Mouse (Mus musculus): ENCODE data around the gene B4galnt3.
"Not testable (repeated sequence)": the region's sequence is repeated elsewhere in the genome, so short reads cannot be mapped to it uniquely, and the experiment has no call there.

Gene B4galnt3

DNA sequence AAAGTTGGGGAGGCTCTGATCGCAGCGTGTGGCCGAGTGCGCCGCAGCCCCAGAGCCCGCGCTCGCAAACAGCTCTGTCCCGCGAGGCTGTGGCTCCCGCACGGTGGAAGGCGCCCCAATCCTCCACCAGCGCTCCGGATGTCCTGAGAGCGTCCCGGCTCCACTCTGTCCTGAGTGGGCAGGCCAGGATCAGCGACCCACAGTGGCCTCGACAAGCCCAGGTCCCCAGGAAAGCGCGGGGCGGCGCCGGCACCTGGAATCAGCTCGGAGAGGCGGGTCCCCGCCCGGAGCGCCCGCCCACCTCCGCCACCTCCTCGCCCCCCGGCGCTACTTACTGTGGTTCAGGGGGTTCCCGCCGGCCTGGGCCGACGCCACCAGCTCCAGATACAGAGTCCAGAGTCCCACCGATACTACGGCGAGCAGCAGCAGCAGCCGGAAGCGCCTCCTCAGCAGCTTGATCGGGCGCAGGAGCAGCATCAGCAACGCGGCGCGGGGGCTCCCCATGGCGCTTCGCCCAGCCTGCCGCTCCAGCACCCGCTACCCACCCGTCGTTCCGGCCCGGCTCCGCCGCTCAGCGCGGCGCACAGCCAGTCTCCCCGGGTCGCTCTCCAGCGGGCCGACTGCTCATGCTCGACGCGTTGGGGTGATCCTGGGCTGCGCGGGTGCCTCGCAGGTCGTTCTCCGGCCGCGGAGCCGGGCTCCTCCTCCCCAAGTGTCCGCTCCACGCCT lies at the start of gene B4galnt3, which contains the start of gene D330020A13Rik:
TSS of gene B4galnt3 (minus strand) at position 504 of the 729 bp plus-strand sequence.
TSS of gene D330020A13Rik (plus strand) at position 309 of the 729 bp plus-strand sequence.
- DNase-seq (ENCODE audit: low read depth, low spot score): no peak

DNA sequence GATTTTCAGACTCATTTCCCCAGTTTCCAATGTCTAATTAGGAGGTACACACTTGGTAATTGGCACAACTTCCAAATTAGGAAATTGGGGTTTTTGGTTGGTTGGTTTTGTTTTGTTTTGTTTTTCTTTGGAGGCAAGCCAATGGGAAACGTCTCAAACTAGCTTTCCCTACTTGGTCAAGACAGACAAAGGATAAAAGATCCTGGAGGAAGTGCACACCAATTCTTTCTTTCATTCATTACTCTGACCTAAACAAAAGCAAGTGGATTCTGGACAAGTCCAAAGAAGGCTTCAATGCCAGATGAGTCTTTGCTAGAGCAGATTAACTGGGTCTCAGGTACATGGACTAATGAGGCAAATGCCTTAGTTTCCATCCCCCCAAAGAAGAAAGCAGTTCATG lies 49.6 kb upstream of the B4galnt3 start:
- no peak for DNase-seq (ENCODE audit: low read depth, low spot score)

DNA sequence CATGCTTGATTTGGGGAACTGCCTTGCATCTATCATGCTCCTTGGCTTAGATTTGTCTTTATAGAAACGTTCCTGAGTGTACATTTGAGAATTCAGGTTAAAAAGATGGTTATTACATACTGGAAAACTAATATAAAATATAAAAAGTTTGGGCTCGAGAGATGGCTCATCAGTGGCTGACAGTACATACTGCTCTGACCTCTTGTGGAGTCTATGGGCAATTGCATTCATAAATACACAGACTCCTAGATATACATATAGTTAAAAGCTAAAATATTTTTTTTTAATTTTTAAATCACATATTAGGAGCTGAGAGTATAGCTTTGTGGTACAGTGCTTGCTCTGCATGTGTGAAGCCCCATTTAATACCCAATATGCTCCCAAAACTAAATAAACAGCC lies 38.0 kb upstream of the B4galnt3 start:
- DNase-seq (ENCODE audit: low read depth, low spot score): no peak

DNA sequence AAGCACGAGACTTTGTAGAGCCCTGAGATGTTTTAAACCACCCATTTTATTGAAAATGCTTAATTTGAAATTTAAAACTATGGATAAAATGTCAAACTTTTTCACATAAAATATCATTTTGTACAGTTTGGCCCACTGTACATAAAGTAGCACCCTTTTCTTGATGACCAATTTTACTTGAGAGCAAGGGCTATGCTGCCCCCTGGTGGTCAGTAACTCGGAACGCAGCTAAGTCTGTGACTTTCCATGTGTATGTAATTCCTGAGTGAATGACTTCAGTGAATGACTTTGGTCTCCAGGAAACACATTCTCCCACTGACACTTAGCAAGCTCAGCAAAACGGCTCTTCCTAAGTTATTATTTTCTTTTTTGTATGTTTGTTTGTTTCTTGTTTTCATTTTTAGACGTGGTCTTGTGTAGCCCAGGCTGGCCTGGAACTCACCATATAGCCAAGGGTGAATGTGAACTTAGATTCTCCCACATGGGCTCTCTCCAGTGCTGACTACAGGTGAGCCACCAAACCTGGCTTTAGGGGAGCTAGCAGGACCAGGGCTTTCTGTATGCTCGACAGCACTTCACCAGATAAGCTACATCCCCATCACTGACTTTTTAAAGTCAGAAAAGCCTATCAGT lies 30.1 kb upstream of the B4galnt3 start:
- peak; percentile 92 for DNase-seq (ENCODE audit: low read depth, low spot score)

GRCm38 (mm10) chr6:120320369-120320768 lies 26.0 kb upstream of the B4galnt3 start:
- peak; percentile 52 for DNase-seq (ENCODE audit: low read depth, low spot score)

- DNase-seq (ENCODE audit: low read depth, low spot score): no peak
Observed at GRCm38 (mm10) chr6:120319129-120319528, 24.8 kb upstream of the B4galnt3 start.

GRCm38 (mm10) chr6:120318303-120318940 lies 24.1 kb upstream of the B4galnt3 start:
- no peak for DNase-seq (ENCODE audit: low read depth, low spot score)

- no peak for DNase-seq (ENCODE audit: low read depth, low spot score)
Observed at GRCm38 (mm10) chr6:120312443-120312842, 18.1 kb upstream of the B4galnt3 start.

GRCm38 (mm10) chr6:120309787-120310186 lies 15.4 kb upstream of the B4galnt3 start:
- DNase-seq (ENCODE audit: low read depth, low spot score): no peak

- DNase-seq (ENCODE audit: low read depth, low spot score): no peak
Observed at GRCm38 (mm10) chr6:120309338-120309737, 15.0 kb upstream of the B4galnt3 start.

GRCm38 (mm10) chr6:120306859-120307594 lies 12.7 kb upstream of the B4galnt3 start:
- DNase-seq (ENCODE audit: low read depth, low spot score): peak; percentile 77

DNA sequence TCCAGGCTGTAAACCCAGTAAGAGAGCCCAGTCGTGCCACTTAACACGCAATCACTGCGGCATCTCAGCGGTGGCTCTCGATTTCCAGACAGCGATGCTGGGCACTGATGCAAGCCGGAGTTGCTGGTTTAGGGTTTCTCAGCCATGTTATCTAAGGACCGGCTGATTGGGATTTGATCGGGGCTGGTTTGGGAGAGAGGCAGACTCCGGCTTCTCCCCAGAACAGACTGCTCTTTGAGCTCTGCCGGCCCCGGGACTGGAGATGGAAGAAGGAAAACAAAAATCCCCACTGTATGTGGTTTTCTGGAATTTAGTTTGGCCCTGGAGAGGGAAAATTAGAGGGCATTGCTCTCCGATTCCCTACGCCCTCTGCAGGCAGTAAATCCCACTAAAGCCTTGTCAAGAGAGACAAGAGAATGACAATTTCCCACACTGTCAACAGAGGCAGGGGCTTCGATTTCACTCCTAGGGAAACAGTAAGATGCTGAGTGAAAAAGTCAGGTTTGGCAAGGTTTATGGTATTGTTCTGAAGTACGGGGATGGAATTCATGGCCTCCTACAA lies 8.5 kb upstream of the B4galnt3 start:
- peak; percentile 48 for DNase-seq (ENCODE audit: low read depth, low spot score)

GRCm38 (mm10) chr6:120301137-120301536 lies 6.8 kb upstream of the B4galnt3 start:
- DNase-seq (ENCODE audit: low read depth, low spot score): peak; percentile 86

DNA sequence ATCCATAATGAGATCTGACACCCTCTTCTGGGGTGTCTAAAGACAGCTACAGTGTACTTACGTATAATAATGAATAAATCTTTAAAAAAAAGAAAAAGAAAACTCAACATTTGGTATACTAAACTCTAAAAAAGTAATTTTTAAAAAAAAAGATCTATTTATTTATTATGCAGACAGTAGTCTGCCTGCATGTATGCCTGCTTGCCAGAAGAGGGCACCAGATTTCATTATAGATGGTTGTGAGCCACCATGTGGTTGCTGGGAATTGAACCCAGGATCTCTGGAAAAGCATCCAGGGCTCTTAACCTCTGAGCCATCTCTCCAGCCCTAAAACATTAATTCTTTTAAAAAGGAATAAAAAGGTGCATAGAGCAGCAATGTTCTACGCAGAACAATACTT lies 2.2 kb upstream of the B4galnt3 start:
- DNase-seq (ENCODE audit: low read depth, low spot score): not testable (repeated sequence)

- DNase-seq (ENCODE audit: low read depth, low spot score): peak; percentile 91
Observed at GRCm38 (mm10) chr6:120294785-120295133, 400 bp upstream of the B4galnt3 start.

- peak; percentile 64 for DNase-seq (ENCODE audit: low read depth, low spot score)
Observed at GRCm38 (mm10) chr6:120291396-120292009, 2.9 kb downstream of the B4galnt3 start.

- DNase-seq (ENCODE audit: low read depth, low spot score): peak; percentile 43
Observed at GRCm38 (mm10) chr6:120289430-120289829, 4.9 kb downstream of the B4galnt3 start.

GRCm38 (mm10) chr6:120288541-120288940 lies 5.8 kb downstream of the B4galnt3 start:
- DNase-seq (ENCODE audit: low read depth, low spot score): peak; percentile 48

- no peak for DNase-seq (ENCODE audit: low read depth, low spot score)
Observed at GRCm38 (mm10) chr6:120287279-120287678, 7.1 kb downstream of the B4galnt3 start.

DNA sequence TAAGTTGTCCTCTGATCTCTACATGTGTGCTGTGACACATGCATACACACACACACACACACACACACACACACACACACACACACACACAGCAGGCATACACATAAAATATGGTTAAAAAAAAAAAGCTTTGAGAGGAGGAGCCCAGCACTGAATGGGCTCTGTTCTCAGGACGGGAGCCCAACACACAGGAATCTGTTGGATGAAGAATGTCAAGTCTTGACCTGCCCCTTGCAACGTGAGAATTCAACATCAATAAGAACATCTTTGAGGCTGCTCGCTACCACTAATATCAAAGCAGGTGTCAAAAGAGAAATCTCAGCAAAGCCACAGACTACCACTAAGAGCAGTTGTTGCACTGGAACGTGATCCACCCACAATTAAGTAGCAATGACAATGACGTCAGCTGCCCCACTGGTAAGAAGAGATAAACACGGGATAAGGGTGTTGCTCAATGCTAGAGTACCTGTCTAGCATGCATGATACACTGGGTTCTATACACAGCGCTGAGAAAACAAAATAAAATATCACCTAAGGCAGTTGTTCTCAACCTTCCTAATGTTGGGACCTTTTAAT lies 17.4 kb downstream of the B4galnt3 start:
- no peak for DNase-seq (ENCODE audit: low read depth, low spot score)

GRCm38 (mm10) chr6:120275301-120275700 lies 19.1 kb downstream of the B4galnt3 start:
- DNase-seq (ENCODE audit: low read depth, low spot score): no peak
